Mouse (Mus musculus): ENCODE data around the gene Nfatc2.

Gene Nfatc2

GRCm38 (mm10) chr2:168575834-168576233, 25.6 kb downstream of the Nfatc2 start:
- DNase-seq, result no peak

- DNase-seq, result no peak
These were observed 26.5 kb downstream of the Nfatc2 start for GRCm38 (mm10) chr2:168574934-168575333.

- DNase-seq, result no peak
These were observed 27.6 kb downstream of the Nfatc2 start for GRCm38 (mm10) chr2:168573866-168574265.

GRCm38 (mm10) chr2:168571241-168571640, 30.2 kb downstream of the Nfatc2 start:
- DNase-seq, result no peak

GRCm38 (mm10) chr2:168565538-168566253, 35.8 kb downstream of the Nfatc2 start:
- peak; percentile 67 for DNase-seq

GRCm38 (mm10) chr2:168563184-168563583, 38.3 kb downstream of the Nfatc2 start:
- DNase-seq, result no peak

GRCm38 (mm10) chr2:168557035-168557434, 44.4 kb downstream of the Nfatc2 start:
- no peak for DNase-seq

- DNase-seq, result peak; percentile 60
These were observed 45.4 kb downstream of the Nfatc2 start for GRCm38 (mm10) chr2:168555897-168556670.

- DNase-seq, result peak; percentile 60
These were observed 47.9 kb downstream of the Nfatc2 start for GRCm38 (mm10) chr2:168553541-168553961.

GRCm38 (mm10) chr2:168552405-168552804, 49.1 kb downstream of the Nfatc2 start:
- peak; percentile 55 for DNase-seq

GRCm38 (mm10) chr2:168551218-168551617, 50.2 kb downstream of the Nfatc2 start:
- no peak for DNase-seq

- DNase-seq, result peak; percentile 48
These were observed 52.1 kb downstream of the Nfatc2 start for GRCm38 (mm10) chr2:168549326-168549725.

- no peak for DNase-seq
These were observed 53.4 kb downstream of the Nfatc2 start for GRCm38 (mm10) chr2:168548008-168548407.

- DNase-seq, result peak; percentile 36
These were observed 55.4 kb downstream of the Nfatc2 start for GRCm38 (mm10) chr2:168545901-168546557.

- DNase-seq, result peak; percentile 89
These were observed 57.4 kb downstream of the Nfatc2 start for GRCm38 (mm10) chr2:168544102-168544501.

- DNase-seq, result no peak
These were observed 58.4 kb downstream of the Nfatc2 start for GRCm38 (mm10) chr2:168543026-168543425.

GRCm38 (mm10) chr2:168541223-168541622, 60.2 kb downstream of the Nfatc2 start:
- DNase-seq, result no peak

- DNase-seq, result no peak
These were observed 61.7 kb downstream of the Nfatc2 start for GRCm38 (mm10) chr2:168539594-168540222.

- DNase-seq, result no peak
These were observed 62.4 kb downstream of the Nfatc2 start for GRCm38 (mm10) chr2:168539026-168539425.

GRCm38 (mm10) chr2:168532061-168532833, 69.2 kb downstream of the Nfatc2 start:
- DNase-seq, result no peak

- DNase-seq, result peak; percentile 41
These were observed 72.9 kb downstream of the Nfatc2 start for GRCm38 (mm10) chr2:168528551-168528950.

GRCm38 (mm10) chr2:168527430-168527792, 74.0 kb downstream of the Nfatc2 start:
- DNase-seq, result no peak

Measured in kidney, postnatal 10 days (tissue).